Mouse (Mus musculus): ENCODE measurements around the gene Tprkb. TPM values are rescaled to one million over a fixed set of nuclear protein-coding genes. Genes with fewer than 3 reads are reported as not detected.
"Not testable (repeated sequence)": the region's sequence is repeated elsewhere in the genome, so short reads cannot be mapped to it uniquely, and the experiment has no call there.

Gene Tprkb
- polyA plus RNA-seq, 1 experiment from 2014 or later: 41.8 TPM

DNA sequence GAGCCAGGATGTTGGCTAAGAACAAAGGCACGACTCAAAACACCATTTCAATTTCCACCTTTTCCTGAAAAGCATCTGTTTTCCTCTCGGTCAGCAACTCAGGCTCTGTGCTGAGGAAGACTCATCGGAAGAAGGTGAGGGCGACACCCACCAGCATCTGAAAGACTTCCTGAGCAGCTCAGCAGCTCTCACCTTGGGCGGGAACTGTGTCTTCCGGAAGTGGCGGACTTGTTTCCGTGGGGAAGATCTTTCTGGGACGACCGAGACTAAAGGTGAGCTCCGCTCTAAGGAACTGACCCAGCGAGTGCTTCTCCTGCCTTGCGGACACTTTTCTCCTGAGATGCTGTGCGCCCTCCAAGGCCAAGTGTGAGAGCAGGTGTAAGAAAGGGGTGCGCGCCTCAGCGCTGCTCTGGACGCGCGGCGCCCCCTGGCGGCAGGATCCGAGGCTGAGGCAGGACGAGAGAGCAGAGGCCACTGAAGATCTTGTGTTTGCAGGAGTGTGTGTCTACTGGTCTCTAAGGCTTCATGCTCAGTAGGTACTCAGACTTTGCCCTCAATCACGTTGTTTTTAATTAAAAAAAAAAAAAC, 16.5 kb upstream of the Tprkb start:
- H3K36me3 ChIP-seq; H3K27me3 ChIP-seq (replicated peaks); H3K9ac ChIP-seq; H3K4me3 ChIP-seq (replicated peaks); H3K4me2 ChIP-seq (replicated peaks); H3K27ac ChIP-seq; ATAC-seq; H3K9me3 ChIP-seq; H3K4me1 ChIP-seq (replicated peaks): not testable (repeated sequence)
- WGBS: 73% methylated on average over 25 of the region's 25 CpGs

GRCm38 (mm10) chr6:85898596-85899475, 12.8 kb upstream of the Tprkb start:
- not testable (repeated sequence) for H3K9ac ChIP-seq; ATAC-seq; H3K27me3 ChIP-seq (replicated peaks); H3K36me3 ChIP-seq; H3K9me3 ChIP-seq; H3K4me1 ChIP-seq (replicated peaks); H3K27ac ChIP-seq; H3K4me3 ChIP-seq (replicated peaks); H3K4me2 ChIP-seq (replicated peaks)
- WGBS: 71% methylated on average over 7 of the region's 8 CpGs

DNA sequence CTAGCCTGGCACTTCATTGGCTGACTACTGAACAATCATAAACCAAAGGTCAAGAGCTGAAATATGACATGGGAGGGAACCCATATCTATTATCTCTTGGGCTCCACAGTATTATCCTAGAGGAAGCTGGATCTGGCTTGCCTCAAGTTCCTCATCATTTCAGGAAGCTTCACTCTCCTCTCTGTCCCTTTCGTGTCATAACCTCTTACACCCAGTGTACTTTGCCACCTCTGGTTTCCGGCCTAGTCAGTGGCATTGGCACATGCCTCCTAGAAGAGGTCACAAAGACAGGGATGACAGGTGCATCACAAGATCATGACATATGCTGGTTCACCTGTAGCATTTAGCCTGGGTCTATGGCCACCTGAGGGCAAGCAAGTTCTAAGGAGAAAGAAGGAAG, 9.4 kb upstream of the Tprkb start:
- Histone ChIP-seq H3K9me3 (no peaks in the 10 kb centered on the region), H3K9ac (no peak overlapping the region), H3K36me3 (no peaks in the 10 kb centered on the region), H3K4me2 (replicated peaks) (no peak overlapping the region), H3K27ac (no peak overlapping the region), H3K4me1 (replicated peaks) (no peaks in the 10 kb centered on the region), H3K27me3 (replicated peaks) (no peaks in the 10 kb centered on the region), H3K4me3 (replicated peaks) (no peak overlapping the region)
- ATAC-seq: 0 out of 2 replicates have a peak, but pooled peaks have one; percentile 25
- WGBS: 82% methylated on average over 2 of the region's 2 CpGs

GRCm38 (mm10) chr6:85904642-85905061, 7.0 kb upstream of the Tprkb start, which contains the start of gene Nat8f4:
Gene Nat8f4, minus strand, starts transcription at chr6:85904884.
- Histone ChIP-seq H3K4me2 (replicated peaks) (peak within 1 kb of the TSS; percentile 47), H3K4me3 (replicated peaks) (peak within 1 kb of the TSS; percentile 32)
- not testable (repeated sequence) for H3K4me1 ChIP-seq (replicated peaks); H3K9ac ChIP-seq; H3K36me3 ChIP-seq; H3K27me3 ChIP-seq (replicated peaks); H3K27ac ChIP-seq; H3K9me3 ChIP-seq
- ATAC-seq: peak; percentile 90
- WGBS: 13% methylated on average over 20 of the region's 20 CpGs

DNA sequence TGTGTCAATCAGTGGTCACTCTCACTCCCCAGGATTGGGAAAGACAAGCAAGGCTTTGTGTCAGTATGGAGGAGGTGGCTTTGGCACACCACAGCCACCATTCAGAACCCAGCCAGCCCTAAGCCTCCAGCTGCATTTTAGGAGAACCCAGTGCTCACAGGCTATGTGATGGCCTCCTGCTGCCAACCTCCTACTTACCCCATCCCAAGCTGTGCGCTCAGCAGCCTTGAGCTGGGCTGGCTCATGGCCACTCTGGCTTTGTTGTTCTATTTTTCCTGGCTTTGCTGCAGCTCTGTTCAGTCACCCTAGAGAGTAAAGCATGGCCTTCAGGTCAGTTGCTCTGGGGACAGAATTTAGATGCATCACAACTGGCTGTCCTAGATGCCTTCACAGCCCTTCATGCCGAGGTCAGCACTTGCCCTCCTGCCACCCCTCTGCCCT, 4.7 kb upstream of the Tprkb start:
- H3K27me3 ChIP-seq (replicated peaks); ATAC-seq; H3K4me1 ChIP-seq (replicated peaks); H3K4me2 ChIP-seq (replicated peaks); H3K27ac ChIP-seq; H3K36me3 ChIP-seq; H3K9me3 ChIP-seq; H3K4me3 ChIP-seq (replicated peaks); H3K9ac ChIP-seq: not testable (repeated sequence)
- WGBS: 67% methylated on average over 2 of the region's 2 CpGs

GRCm38 (mm10) chr6:85908341-85908740, 3.3 kb upstream of the Tprkb start:
- no peak overlapping the region for H3K27ac ChIP-seq
- H3K9me3 ChIP-seq: no peaks in the 10 kb centered on the region
- H3K4me2 ChIP-seq (replicated peaks): no peak overlapping the region
- H3K4me3 ChIP-seq (replicated peaks): no peak overlapping the region
- no peaks in the 10 kb centered on the region for H3K36me3 ChIP-seq
- WGBS: 69% methylated on average over 3 of the region's 3 CpGs
- no peaks in the 10 kb centered on the region for H3K4me1 ChIP-seq (replicated peaks)
- no peak for ATAC-seq
- no peaks in the 10 kb centered on the region for H3K27me3 ChIP-seq (replicated peaks)
- no peak overlapping the region for H3K9ac ChIP-seq

DNA sequence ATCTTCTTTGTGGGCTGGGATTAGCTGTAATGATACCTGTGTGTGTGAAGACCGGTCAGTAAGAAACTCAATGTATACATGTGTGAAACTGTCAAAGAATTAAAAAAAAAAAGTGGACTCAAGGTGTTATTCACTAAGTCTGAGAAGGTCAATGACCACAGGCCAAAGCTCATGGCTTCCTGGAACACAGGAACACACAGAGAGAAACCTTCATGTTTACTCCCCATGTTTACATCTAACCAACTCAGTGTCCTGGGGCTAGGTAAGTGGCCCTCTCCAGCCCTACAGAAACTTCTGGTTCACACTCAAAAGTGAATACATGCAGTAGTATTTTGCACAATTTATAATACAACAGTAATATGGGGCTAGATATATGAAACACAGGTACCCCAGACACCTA, 2.0 kb upstream of the Tprkb start:
- no peak for ATAC-seq
- Histone ChIP-seq H3K9me3 (no peaks in the 10 kb centered on the region), H3K9ac (no peak overlapping the region), H3K27me3 (replicated peaks) (no peaks in the 10 kb centered on the region), H3K4me3 (replicated peaks) (no peak overlapping the region), H3K36me3 (no peaks in the 10 kb centered on the region), H3K4me2 (replicated peaks) (no peak overlapping the region), H3K27ac (no peak overlapping the region), H3K4me1 (replicated peaks) (0 out of 2 replicates have a peak, but pooled peaks cover 1% of the 10 kb centered on the region)
- 97% methylated on average over 1 of the region's 1 CpGs for WGBS

GRCm38 (mm10) chr6:85915141-85915538, 3.5 kb downstream of the Tprkb start:
- Histone ChIP-seq H3K4me3 (replicated peaks) (peak overlapping the region; percentile 58), H3K27ac (peak overlapping the region; percentile 94), H3K27me3 (replicated peaks) (no peaks in the 10 kb centered on the region), H3K36me3 (no peaks in the 10 kb centered on the region), H3K4me1 (replicated peaks) (peaks cover 6% of the 10 kb centered on the region; the same call in 1 of the 2 replicates), H3K4me2 (replicated peaks) (peak overlapping the region; percentile 67), H3K9ac (peak overlapping the region; percentile 81), H3K9me3 (no peaks in the 10 kb centered on the region)
- peak; percentile 34 for ATAC-seq
- WGBS: 5% methylated on average over 11 of the region's 11 CpGs

DNA sequence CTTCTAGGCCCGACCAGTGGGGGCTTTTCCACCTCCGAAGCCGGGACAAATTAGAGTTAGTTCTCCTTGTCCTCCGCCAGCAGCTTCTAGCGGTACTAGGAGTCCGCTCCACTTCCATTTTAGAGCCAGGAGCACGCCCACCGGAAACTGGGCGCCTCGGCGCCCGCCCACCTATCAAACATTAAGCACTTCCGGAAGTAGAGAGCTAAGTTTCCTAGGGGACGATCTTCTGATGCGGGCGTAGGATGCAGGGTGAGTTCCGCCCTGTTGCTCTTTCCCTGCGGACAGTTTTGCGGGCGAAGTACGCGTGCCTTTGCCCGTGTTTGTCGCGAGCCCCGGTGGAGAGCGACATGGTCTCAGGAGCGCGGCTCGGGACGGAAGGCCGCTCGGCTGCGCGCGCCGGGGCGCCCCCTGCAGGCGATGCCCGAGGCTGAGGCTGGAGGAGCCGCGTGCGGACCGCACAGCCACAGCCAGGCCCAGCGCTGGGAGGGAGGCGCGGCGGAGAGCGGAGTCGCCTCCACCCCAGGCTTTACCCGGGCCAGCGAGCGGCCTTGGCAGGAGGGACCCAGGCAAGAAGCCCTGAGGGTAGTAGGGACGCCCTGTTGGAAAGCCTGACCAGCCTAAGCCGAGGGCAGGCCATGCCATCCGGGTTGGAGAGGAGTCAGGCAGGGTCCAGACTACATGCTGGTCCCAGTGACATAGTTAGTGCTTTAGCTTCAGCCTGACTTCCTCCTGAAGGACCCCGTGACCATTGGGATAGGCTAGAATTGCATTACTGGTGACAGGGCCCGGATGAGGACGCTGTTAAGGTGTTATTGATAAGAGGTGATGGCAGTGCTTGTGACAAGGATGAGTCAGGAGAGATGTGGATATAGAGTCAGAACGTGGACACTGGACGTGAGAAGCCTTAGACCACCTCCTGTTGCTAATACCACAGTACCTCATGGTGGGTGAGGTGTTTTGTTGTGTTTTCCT, 4.2 kb downstream of the Tprkb start, which contains the start of gene Nat8f1:
Gene Nat8f1, minus strand, starts transcription at position 149 of the 975 bp plus-strand sequence.
- Histone ChIP-seq H3K4me3 (replicated peaks) (peak within 1 kb of the TSS; percentile 58), H3K9ac (peak within 1 kb of the TSS; percentile 81), H3K27ac (peak within 1 kb of the TSS; percentile 94), H3K4me2 (replicated peaks) (peak within 1 kb of the TSS; percentile 67)
- not testable (repeated sequence) for H3K4me1 ChIP-seq (replicated peaks); H3K36me3 ChIP-seq; H3K27me3 ChIP-seq (replicated peaks); H3K9me3 ChIP-seq
- ATAC-seq: peak; percentile 98
- WGBS: under 1% methylated on average over 61 of the region's 61 CpGs

- H3K9me3 ChIP-seq: no peaks in the 10 kb centered on the region
- peak overlapping the region; percentile 94; the same call in 1 of the 2 replicates for H3K27ac ChIP-seq
- no peak for ATAC-seq
Observed at GRCm38 (mm10) chr6:85916596-85916995, 4.9 kb downstream of the Tprkb start.

GRCm38 (mm10) chr6:85918341-85918740, 6.7 kb downstream of the Tprkb start:
- not testable (repeated sequence) for H3K9ac ChIP-seq; H3K4me2 ChIP-seq (replicated peaks); H3K27ac ChIP-seq; H3K9me3 ChIP-seq; H3K27me3 ChIP-seq (replicated peaks); H3K4me1 ChIP-seq (replicated peaks); H3K36me3 ChIP-seq; H3K4me3 ChIP-seq (replicated peaks); ATAC-seq
- WGBS: 89% methylated on average over 3 of the region's 3 CpGs

More at GRCm38 (mm10) chr6:85916596-85916995, 4.9 kb downstream of the Tprkb start:
- Histone ChIP-seq H3K9ac (peak overlapping the region; percentile 81), H3K27me3 (replicated peaks) (no peaks in the 10 kb centered on the region), H3K4me3 (replicated peaks) (peak overlapping the region; percentile 58), H3K36me3 (peaks cover 2% of the 10 kb centered on the region; the same call in 1 of the 2 replicates), H3K4me2 (replicated peaks) (peak overlapping the region; percentile 67), H3K4me1 (replicated peaks) (peaks cover 6% of the 10 kb centered on the region; the same call in 1 of the 2 replicates)
- WGBS: 73% methylated on average over 6 of the region's 6 CpGs
